9 mouse cellular contexts compared by ENCODE assay signal in the genomic region with DNA sequence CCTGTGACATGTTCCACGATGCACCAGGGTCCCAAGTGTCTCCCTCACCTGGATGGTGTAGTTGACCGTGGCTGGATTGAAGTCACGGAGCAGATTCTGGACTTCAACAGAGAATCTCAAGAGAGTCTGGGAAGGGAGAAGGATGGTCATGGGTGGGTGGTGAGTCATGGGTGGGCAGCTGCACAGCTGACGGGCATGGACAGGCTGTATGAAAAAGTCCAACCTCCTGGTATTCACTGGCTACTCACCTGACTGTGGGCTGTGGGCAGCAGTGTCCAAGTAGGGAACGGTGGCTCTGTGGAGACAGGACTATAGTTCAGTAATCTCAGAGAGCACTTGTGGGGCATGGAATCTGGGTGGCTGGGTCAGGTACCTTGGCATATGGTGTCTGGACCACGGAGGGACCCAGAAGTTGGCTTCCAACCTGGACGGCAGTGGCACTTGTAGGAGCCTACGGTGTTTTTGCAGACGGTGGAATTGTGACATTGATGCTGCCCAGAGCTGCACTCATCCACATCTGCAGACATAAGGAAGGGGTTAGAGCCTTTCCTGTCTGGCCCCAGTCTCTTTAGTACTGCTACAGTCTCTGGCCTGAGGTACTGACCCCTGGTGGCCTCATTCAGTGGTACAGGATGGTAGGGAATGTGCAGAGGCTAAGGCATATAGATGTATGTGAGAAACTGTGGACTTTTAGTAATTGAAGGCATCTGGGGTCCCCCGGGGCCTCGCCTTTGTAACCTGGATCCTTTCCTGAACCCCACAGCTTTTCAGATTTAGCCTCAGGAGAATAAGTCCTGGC. TPM values are rescaled to one million over a fixed set of nuclear protein-coding genes. Genes with fewer than 3 reads are reported as not detected.
A peak's percentile ranks its signal among the peaks of the same experiment; 100 is the strongest.
DNase-seq lines count a peak whose midpoint lies in the region; ATAC-seq and TF ChIP-seq lines count a peak whose summit lies in the region.
"Had no signal": no experiment of that assay in that cellular context is flagged by ENCODE, and none has a peak within 500 bp of the region (broad histone marks: within the 10 kb centered on the region; RNA-seq: fewer than 3 reads in every experiment).

No protein-coding gene starts in this region.

- no peak for TF ChIP-seq EP300 in stomach, postnatal 0 days (optimal IDR thresholded peaks at IDR 0.05)

- H3K9ac ChIP-seq in stomach, postnatal 0 days (ENCODE audit: low read length): no peak overlapping the region
- H3K9ac ChIP-seq: hindbrain, embryonic 15.5 days had no signal

- POLR2A ChIA-PET in Patski (lab: Charles Lee): no interaction called here

- no peaks in the 10 kb centered on the region for H3K27me3 ChIP-seq in Patski
- no peaks in the 10 kb centered on the region for H3K27me3 ChIP-seq in limb, embryonic 10.5 days (ENCODE audit: low read depth, poor library complexity, severe bottlenecking)
- no peaks in the 10 kb centered on the region for H3K27me3 ChIP-seq in stomach, postnatal 0 days (ENCODE audit: control insufficient read depth, insufficient read depth, low read length)
- H3K27me3 ChIP-seq: hindbrain, embryonic 15.5 days had no signal

- in situ Hi-C loops in Patski (cut with MboI; ENCODE audit: low pct_unique_long_range_greater_than_20kb): no loop called here

- no peak overlapping the region for H3K4me2 ChIP-seq in stomach, postnatal 0 days (replicated peaks; ENCODE audit: low read depth)
- H3K4me2 ChIP-seq: hindbrain, embryonic 15.5 days had no signal

- H3K36me3 ChIP-seq in limb, embryonic 10.5 days: peaks cover 70% of the 10 kb centered on the region
- peaks cover 10% of the 10 kb centered on the region for H3K36me3 ChIP-seq in stomach, postnatal 0 days (ENCODE audit: control insufficient read depth, insufficient read depth, low read length)

- CTCF ChIA-PET in Patski (lab: Charles Lee): interaction anchor here (1.0 kb wide), 1 partner anchor 11 kb away, joined by 5 read pairs; no protein-coding TSS in a partner anchor

- no peaks in the 10 kb centered on the region for H3K9me3 ChIP-seq in limb, embryonic 10.5 days (replicated peaks)
- H3K9me3 ChIP-seq in stomach, postnatal 0 days (ENCODE audit: control insufficient read depth, low read length): no peaks in the 10 kb centered on the region
- H3K9me3 ChIP-seq: hindbrain, embryonic 15.5 days had no signal

- intact Hi-C loops in heart, postnatal 10 days (cut with DNase I): no loop called here

- ATAC-seq in Patski: peak; percentile 23
- peak; percentile 60; the same call in 1 of the 2 replicates for ATAC-seq in stomach, postnatal 0 days (ENCODE audit: low FRiP score, low TSS enrichment)

- no peak overlapping the region for H3K4me3 ChIP-seq in limb, embryonic 10.5 days
- H3K4me3 ChIP-seq in stomach, postnatal 0 days (ENCODE audit: low read depth, low read length): no peak overlapping the region
- H3K4me3 ChIP-seq: hindbrain, embryonic 15.5 days had no signal

- 0 out of 2 replicates have a peak overlapping the region, but pooled peaks have one; percentile 31 for H3K27ac ChIP-seq in limb, embryonic 10.5 days
- H3K27ac ChIP-seq in stomach, postnatal 0 days (replicated peaks): no peak overlapping the region
- H3K27ac ChIP-seq: hindbrain, embryonic 15.5 days had no signal

- peaks cover 7% of the 10 kb centered on the region; the same call in 1 of the 2 replicates for H3K4me1 ChIP-seq in limb, embryonic 10.5 days
- no peaks in the 10 kb centered on the region for H3K4me1 ChIP-seq in stomach, postnatal 0 days (replicated peaks; ENCODE audit: control insufficient read depth, insufficient read depth)
- H3K4me1 ChIP-seq: hindbrain, embryonic 15.5 days had no signal

- 69% methylated on average over 11 of the region's 11 CpGs for WGBS in limb, embryonic 10.5 days
- WGBS in stomach, postnatal 0 days: 82% methylated on average over 11 of the region's 11 CpGs

- peak; percentile 60 to 72 for DNase-seq in heart, postnatal 10 days
- DNase-seq in heart, adult 8-10 months (ENCODE audit: low spot score): no peak
- peak; percentile 53 for DNase-seq in 416B (ENCODE audit: low read depth)
- DNase-seq in Patski (ENCODE audit: low read depth, low spot score): no peak
- DNase-seq in limb, embryonic 10.5 days (ENCODE audit: low spot score): peak; percentile 70
- peak; percentile 62 for DNase-seq in stomach, postnatal 0 days (ENCODE audit: low spot score)
- no peak for DNase-seq in cerebellum, adult 11 months
- no peak for DNase-seq in cerebellum, adult 9-10 months

- no peak for TF ChIP-seq CTCF in Patski (IDR thresholded peaks at IDR 0.05)
- peak; percentile 83 for TF ChIP-seq CTCF in stomach, postnatal 0 days (IDR thresholded peaks at IDR 0.05; ENCODE audit: low read depth)

RNA-seq across cellular contexts. Expression of gene Adgre5, which starts 11.9 kb away (rescaled TPM):
- 10 to 100 TPM; 66.0 to 68.1 TPM for total RNA-seq in heart, postnatal 10 days (2021)
- 10 to 100 TPM; 42.4 to 50.4 (median 43.5) TPM for total RNA-seq in heart, adult 8-10 months (2022)
- polyA plus RNA-seq in Patski (2021): 77.0 TPM
- 15.6 and 25.8 TPM in 2 replicates for polyA plus RNA-seq in limb, embryonic 10.5 days (2016; fragmentation: Nextera tagmentation; extraction: Ambion mirVana)
- polyA plus RNA-seq in stomach, postnatal 0 days (2015; fragmentation: Nextera tagmentation; extraction: Ambion mirVana): 16.9 and 17.1 TPM in 2 replicates

RNA-seq across cellular contexts. Expression of gene Ddx39, which starts 14.2 kb away (rescaled TPM):
- 10 to 100 TPM; 37.5 to 38.4 TPM for total RNA-seq in heart, postnatal 10 days (2021)
- 10 to 100 TPM; 14.2 to 17.0 (median 15.4) TPM for total RNA-seq in heart, adult 8-10 months (2022)
- 70.9 TPM for polyA plus RNA-seq in Patski (2021)
- polyA plus RNA-seq in limb, embryonic 10.5 days (2016; fragmentation: Nextera tagmentation; extraction: Ambion mirVana): 295 and 349 TPM in 2 replicates
- 83.8 and 86.6 TPM in 2 replicates for polyA plus RNA-seq in stomach, postnatal 0 days (2015; fragmentation: Nextera tagmentation; extraction: Ambion mirVana)

RNA-seq across cellular contexts. Expression of gene Pkn1, which starts 30.2 kb away (rescaled TPM):
- total RNA-seq in heart, postnatal 10 days (2021): 10 to 100 TPM; 58.9 to 66.7 TPM
- total RNA-seq in heart, adult 8-10 months (2022): 10 to 100 TPM; 44.0 to 47.6 (median 46.6) TPM
- 68.6 TPM for polyA plus RNA-seq in Patski (2021)
- 38.6 and 41.4 TPM in 2 replicates for polyA plus RNA-seq in limb, embryonic 10.5 days (2016; fragmentation: Nextera tagmentation; extraction: Ambion mirVana)
- polyA plus RNA-seq in stomach, postnatal 0 days (2015; fragmentation: Nextera tagmentation; extraction: Ambion mirVana): 14.4 and 16.2 TPM in 2 replicates

Comparison
In these comparisons a context has a peak if more than half of its experiments do, and no peak if none do; other contexts are left out.
1. DNase-seq: peak in heart, postnatal 10 days (2 of 2), 416B (single experiment), limb, embryonic 10.5 days (single experiment) and stomach, postnatal 0 days (single experiment); none in heart, adult 8-10 months (single experiment), Patski (single experiment), cerebellum, adult 11 months (single experiment) and cerebellum, adult 9-10 months (single experiment).